ENCODE assay signal across 13 mouse cellular contexts in the genomic region with DNA sequence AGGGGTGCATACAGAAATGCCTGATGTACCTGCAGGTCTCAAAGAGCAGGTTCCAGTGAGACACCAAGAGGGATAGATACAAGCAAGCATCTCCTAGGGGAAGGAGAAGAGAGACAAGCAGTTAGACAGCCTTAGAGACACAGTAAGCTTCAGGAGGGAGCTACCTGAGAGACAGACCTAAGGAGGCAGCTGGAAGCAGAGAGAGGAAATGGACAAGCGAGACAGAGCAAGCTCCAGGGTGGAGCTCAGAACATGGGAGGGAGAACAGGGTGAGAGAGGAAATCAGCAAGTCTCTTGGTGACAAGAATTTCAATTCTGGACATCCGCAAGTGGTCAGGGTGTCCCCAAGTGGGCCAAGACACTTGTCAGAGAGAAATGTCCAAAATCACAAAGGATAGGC. TPM values are rescaled to one million over a fixed set of nuclear protein-coding genes. Genes with fewer than 3 reads are reported as not detected.
"Had no signal": no experiment of that assay in that cellular context is flagged by ENCODE, and none has a peak within 500 bp of the region (broad histone marks: within the 10 kb centered on the region; RNA-seq: fewer than 3 reads in every experiment).

No protein-coding gene starts in this region.

- H3K27ac ChIP-seq: limb, embryonic 13.5 days; lung, embryonic 15.5 days; midbrain, embryonic 12.5 days had no signal

- H3K36me3 ChIP-seq: limb, embryonic 13.5 days; lung, embryonic 15.5 days; midbrain, embryonic 12.5 days had no signal

- DNase-seq: kidney, adult 11 months; kidney, postnatal 14 days; left cerebral cortex, postnatal 4 days; lung, postnatal 4 days; right cerebral cortex, adult 18-20 months; right cerebral cortex, postnatal 25 days; thymus, postnatal 14 days had no signal

- H3K9ac ChIP-seq: limb, embryonic 13.5 days; lung, embryonic 15.5 days; midbrain, embryonic 12.5 days had no signal

- H3K4me2 ChIP-seq: limb, embryonic 13.5 days; liver, embryonic 11.5 days; midbrain, embryonic 12.5 days had no signal

- H3K9me3 ChIP-seq: limb, embryonic 13.5 days; lung, embryonic 15.5 days; midbrain, embryonic 12.5 days had no signal

- H3K27me3 ChIP-seq: lung, embryonic 15.5 days had no signal

- ATAC-seq: midbrain, embryonic 16.5 days had no signal

- H3K4me3 ChIP-seq: limb, embryonic 13.5 days; lung, embryonic 15.5 days; midbrain, embryonic 12.5 days had no signal

RNA-seq across cellular contexts. Expression of a gene that starts 37.3 kb away (rescaled TPM):
- total RNA-seq: megakaryocyte-erythroid progenitor cell, adult 5-6 weeks had no signal
